Mouse (Mus musculus) right cerebral cortex, postnatal 25 days (tissue): ENCODE measurements at regions not wholly inside any gene's neighbourhood (a gene's known extent, or its start where the extent isn't known, plus 50 kb on each side); places are given as distances from the start of the nearest gene placed in this dataset.

ENCODE experiments used
- DNase-seq: peaks from one replicate; pipeline ENCODE4 v3.0.0; 2022

GRCm38 (mm10) chr10:84048706-84049105, 326.0 kb downstream of the 1500009L16Rik start:
- DNase-seq: no peak

GRCm38 (mm10) chr10:84052696-84053095, 330.0 kb downstream of the 1500009L16Rik start:
- no peak for DNase-seq

GRCm38 (mm10) chr10:84054551-84055336, 332.1 kb downstream of the 1500009L16Rik start:
- DNase-seq: peak; percentile 33

- no peak for DNase-seq
Observed at GRCm38 (mm10) chr10:84055402-84056167, 332.9 kb downstream of the 1500009L16Rik start.

- no peak for DNase-seq
Observed at GRCm38 (mm10) chr10:84056323-84057169, 333.9 kb downstream of the 1500009L16Rik start.

GRCm38 (mm10) chr10:84058301-84058700, 335.6 kb downstream of the 1500009L16Rik start:
- no peak for DNase-seq

GRCm38 (mm10) chr10:84059646-84060491, 337.2 kb downstream of the 1500009L16Rik start:
- DNase-seq: no peak

GRCm38 (mm10) chr10:84060492-84061218, 338.0 kb downstream of the 1500009L16Rik start:
- peak; percentile 50 for DNase-seq

GRCm38 (mm10) chr10:84067052-84067650, 344.5 kb downstream of the 1500009L16Rik start:
- no peak for DNase-seq

- no peak for DNase-seq
Observed at GRCm38 (mm10) chr10:84069806-84070205, 347.1 kb downstream of the 1500009L16Rik start.

GRCm38 (mm10) chr10:84072866-84073483, 350.3 kb downstream of the 1500009L16Rik start:
- no peak for DNase-seq

- no peak for DNase-seq
Observed at GRCm38 (mm10) chr10:84075581-84075980, 352.9 kb downstream of the 1500009L16Rik start.

GRCm38 (mm10) chr10:84080236-84080635, 357.6 kb downstream of the 1500009L16Rik start:
- no peak for DNase-seq

GRCm38 (mm10) chr10:84081673-84082072, 358.7 kb downstream of the Nuak1 start:
- DNase-seq: no peak

GRCm38 (mm10) chr10:84087528-84087927, 352.9 kb downstream of the Nuak1 start:
- DNase-seq: no peak

- DNase-seq: no peak
Observed at GRCm38 (mm10) chr10:84087929-84088328, 352.5 kb downstream of the Nuak1 start.

GRCm38 (mm10) chr10:84088799-84089778, 351.3 kb downstream of the Nuak1 start:
- peak; percentile 57 for DNase-seq

GRCm38 (mm10) chr10:84093919-84094318, 346.5 kb downstream of the Nuak1 start:
- DNase-seq: no peak

- DNase-seq: no peak
Observed at GRCm38 (mm10) chr10:84097196-84097595, 343.2 kb downstream of the Nuak1 start.
